Mouse (Mus musculus): ENCODE measurements around the gene Mrap. TPM values are rescaled to one million over a fixed set of nuclear protein-coding genes. Genes with fewer than 3 reads are reported as not detected.

Mrap gene
- polyA plus RNA-seq, 1 experiment, result 28.8 TPM

- Histone ChIP-seq H3K4me1 (ENCODE audit: control insufficient read depth, insufficient read depth, low read length) (no peaks in the 10 kb centered on the region), H3K27me3 (replicated peaks; ENCODE audit: control insufficient read depth, insufficient read depth, low read length) (no peaks in the 10 kb centered on the region), H3K4me3 (ENCODE audit: insufficient read depth, low read depth, low read length) (no peak overlapping the region), H3K27ac (ENCODE audit: insufficient read depth, low read depth, low read length) (no peak overlapping the region), H3K36me3 (ENCODE audit: control insufficient read depth, insufficient read depth, low read length) (peaks cover 4% of the 10 kb centered on the region; the same call in 1 of the 2 replicates)
- no peak for TF ChIP-seq POLR2A (IDR thresholded peaks at IDR 0.05; ENCODE audit: low read depth, low read length)
- no peak for TF ChIP-seq CTCF (conservative IDR thresholded peaks at IDR 0.05; ENCODE audit: insufficient read depth, insufficient read length, low read depth, low read length)
- DNase-seq, result no peak
- WGBS, result 85% methylated on average over 10 of the region's 10 CpGs
Observed at GRCm38 (mm10) chr16:90775946-90776520, 38.0 kb downstream of the Mrap start.

GRCm38 (mm10) chr16:90779783-90780182, 41.8 kb downstream of the Mrap start:
- H3K27ac ChIP-seq (ENCODE audit: insufficient read depth, low read depth, low read length), result no peak overlapping the region
- DNase-seq, result no peak
- no peaks in the 10 kb centered on the region for H3K27me3 ChIP-seq (replicated peaks; ENCODE audit: control insufficient read depth, insufficient read depth, low read length)
- TF ChIP-seq CTCF (conservative IDR thresholded peaks at IDR 0.05; ENCODE audit: insufficient read depth, insufficient read length, low read depth, low read length), result no peak
- TF ChIP-seq POLR2A (IDR thresholded peaks at IDR 0.05; ENCODE audit: low read depth, low read length), result no peak
- 62% methylated on average over 11 of the region's 11 CpGs for WGBS
- H3K4me3 ChIP-seq (ENCODE audit: insufficient read depth, low read depth, low read length), result no peak overlapping the region
- 0 out of 2 replicates have a peak, but pooled peaks cover 2% of the 10 kb centered on the region for H3K36me3 ChIP-seq (ENCODE audit: control insufficient read depth, insufficient read depth, low read length)
- no peaks in the 10 kb centered on the region for H3K4me1 ChIP-seq (ENCODE audit: control insufficient read depth, insufficient read depth, low read length)

GRCm38 (mm10) chr16:90783302-90783701, 45.3 kb downstream of the Mrap start:
- no peaks in the 10 kb centered on the region for H3K27me3 ChIP-seq (replicated peaks; ENCODE audit: control insufficient read depth, insufficient read depth, low read length)
- WGBS, result 83% methylated on average over 11 of the region's 11 CpGs
- no peak overlapping the region for H3K27ac ChIP-seq (ENCODE audit: insufficient read depth, low read depth, low read length)
- no peaks in the 10 kb centered on the region for H3K4me1 ChIP-seq (ENCODE audit: control insufficient read depth, insufficient read depth, low read length)
- no peaks in the 10 kb centered on the region for H3K36me3 ChIP-seq (ENCODE audit: control insufficient read depth, insufficient read depth, low read length)
- H3K4me3 ChIP-seq (ENCODE audit: insufficient read depth, low read depth, low read length), result no peak overlapping the region
- TF ChIP-seq CTCF (conservative IDR thresholded peaks at IDR 0.05; ENCODE audit: insufficient read depth, insufficient read length, low read depth, low read length) (no peak), POLR2A (IDR thresholded peaks at IDR 0.05; ENCODE audit: low read depth, low read length) (no peak)
- peak; percentile 41 for DNase-seq

GRCm38 (mm10) chr16:90785257-90785656, 47.2 kb downstream of the Mrap start:
- H3K27ac ChIP-seq (ENCODE audit: insufficient read depth, low read depth, low read length), result no peak overlapping the region
- WGBS, result 78% methylated on average over 4 of the region's 4 CpGs

GRCm38 (mm10) chr16:90788580-90788979, 50.6 kb downstream of the Mrap start:
- TF ChIP-seq CTCF (conservative IDR thresholded peaks at IDR 0.05; ENCODE audit: insufficient read depth, insufficient read length, low read depth, low read length), result no peak
- TF ChIP-seq POLR2A (IDR thresholded peaks at IDR 0.05; ENCODE audit: low read depth, low read length), result no peak
- WGBS, result 94% methylated on average over 6 of the region's 6 CpGs
- no peaks in the 10 kb centered on the region; the same call in 1 of the 2 replicates for H3K36me3 ChIP-seq (ENCODE audit: control insufficient read depth, insufficient read depth, low read length)
- H3K27me3 ChIP-seq (replicated peaks; ENCODE audit: control insufficient read depth, insufficient read depth, low read length), result no peaks in the 10 kb centered on the region
- no peaks in the 10 kb centered on the region for H3K4me1 ChIP-seq (ENCODE audit: control insufficient read depth, insufficient read depth, low read length)
- no peak for DNase-seq
- no peak overlapping the region for H3K27ac ChIP-seq (ENCODE audit: insufficient read depth, low read depth, low read length)
- no peak overlapping the region for H3K4me3 ChIP-seq (ENCODE audit: insufficient read depth, low read depth, low read length)

More at GRCm38 (mm10) chr16:90785257-90785656, 47.2 kb downstream of the Mrap start:
- H3K36me3 ChIP-seq (ENCODE audit: control insufficient read depth, insufficient read depth, low read length), result no peaks in the 10 kb centered on the region
- no peak for TF ChIP-seq CTCF (conservative IDR thresholded peaks at IDR 0.05; ENCODE audit: insufficient read depth, insufficient read length, low read depth, low read length)
- TF ChIP-seq POLR2A (IDR thresholded peaks at IDR 0.05; ENCODE audit: low read depth, low read length), result no peak
- no peaks in the 10 kb centered on the region for H3K27me3 ChIP-seq (replicated peaks; ENCODE audit: control insufficient read depth, insufficient read depth, low read length)
- no peak for DNase-seq
- no peaks in the 10 kb centered on the region for H3K4me1 ChIP-seq (ENCODE audit: control insufficient read depth, insufficient read depth, low read length)
- H3K4me3 ChIP-seq (ENCODE audit: insufficient read depth, low read depth, low read length), result no peak overlapping the region

GRCm38 (mm10) chr16:90790946-90791345, 52.9 kb downstream of the Mrap start:
- H3K27me3 ChIP-seq (replicated peaks; ENCODE audit: control insufficient read depth, insufficient read depth, low read length), result no peaks in the 10 kb centered on the region
- H3K36me3 ChIP-seq (ENCODE audit: control insufficient read depth, insufficient read depth, low read length), result no peaks in the 10 kb centered on the region; the same call in 1 of the 2 replicates
- H3K4me3 ChIP-seq (ENCODE audit: insufficient read depth, low read depth, low read length), result no peak overlapping the region
- TF ChIP-seq POLR2A (IDR thresholded peaks at IDR 0.05; ENCODE audit: low read depth, low read length) (no peak), CTCF (conservative IDR thresholded peaks at IDR 0.05; ENCODE audit: insufficient read depth, insufficient read length, low read depth, low read length) (no peak)
- no peak overlapping the region for H3K27ac ChIP-seq (ENCODE audit: insufficient read depth, low read depth, low read length)
- WGBS, result 75% methylated on average over 6 of the region's 6 CpGs
- H3K4me1 ChIP-seq (ENCODE audit: control insufficient read depth, insufficient read depth, low read length), result no peaks in the 10 kb centered on the region
- peak; percentile 12 for DNase-seq

- Histone ChIP-seq H3K27ac (ENCODE audit: insufficient read depth, low read depth, low read length) (no peak overlapping the region), H3K36me3 (ENCODE audit: control insufficient read depth, insufficient read depth, low read length) (no peaks in the 10 kb centered on the region; the same call in 1 of the 2 replicates), H3K4me3 (ENCODE audit: insufficient read depth, low read depth, low read length) (no peak overlapping the region), H3K27me3 (replicated peaks; ENCODE audit: control insufficient read depth, insufficient read depth, low read length) (no peaks in the 10 kb centered on the region), H3K4me1 (ENCODE audit: control insufficient read depth, insufficient read depth, low read length) (no peaks in the 10 kb centered on the region)
- 70% methylated on average over 5 of the region's 5 CpGs for WGBS
- TF ChIP-seq POLR2A (IDR thresholded peaks at IDR 0.05; ENCODE audit: low read depth, low read length) (no peak), CTCF (conservative IDR thresholded peaks at IDR 0.05; ENCODE audit: insufficient read depth, insufficient read length, low read depth, low read length) (no peak)
- DNase-seq, result no peak
Observed at GRCm38 (mm10) chr16:90792066-90792465, 54.1 kb downstream of the Mrap start.

All from kidney, adult 2 months (tissue).